Mouse (Mus musculus): ENCODE results near the gene Mylk. TPM values are rescaled to one million over a fixed set of nuclear protein-coding genes. Genes with fewer than 3 reads are reported as not detected.
A peak's percentile ranks its signal among the peaks of the same experiment; 100 is the strongest.
"Not testable (repeated sequence)": the region's sequence is repeated elsewhere in the genome, so short reads cannot be mapped to it uniquely, and the experiment has no call there.

Mylk gene
- total RNA-seq (2022): 10 to 100 TPM; 13.7 to 24.6 (median 18.8) TPM

GRCm38 (mm10) chr16:34745065-34745585 lies at the start of gene Mylk:
Gene Mylk, plus strand, starts transcription at chr16:34745210.
- peak; percentile 52 to 71 for DNase-seq (ENCODE audit: low spot score in 2 of 2)

DNA sequence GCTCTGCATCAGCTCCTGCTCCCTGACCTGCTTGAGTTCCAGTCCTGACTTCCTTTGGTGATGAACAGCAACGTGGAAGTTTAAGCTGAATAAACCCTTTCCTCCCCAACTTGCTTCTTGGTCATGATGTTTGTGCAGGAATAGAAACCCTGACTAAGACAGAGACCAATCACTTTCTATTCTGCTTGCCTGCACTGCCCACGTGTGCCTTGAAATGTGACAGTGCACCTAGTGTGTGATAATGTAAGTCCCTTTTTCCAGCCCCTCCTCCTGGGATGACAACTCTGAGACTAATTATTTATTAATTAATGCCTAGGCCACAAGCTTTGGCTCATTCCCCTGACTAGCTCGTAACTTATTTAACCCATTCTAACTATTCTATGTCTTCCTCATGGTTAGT lies 46.3 kb upstream of the Mylk start:
- DNase-seq (ENCODE audit: low spot score in 2 of 2): not testable (repeated sequence)

DNA sequence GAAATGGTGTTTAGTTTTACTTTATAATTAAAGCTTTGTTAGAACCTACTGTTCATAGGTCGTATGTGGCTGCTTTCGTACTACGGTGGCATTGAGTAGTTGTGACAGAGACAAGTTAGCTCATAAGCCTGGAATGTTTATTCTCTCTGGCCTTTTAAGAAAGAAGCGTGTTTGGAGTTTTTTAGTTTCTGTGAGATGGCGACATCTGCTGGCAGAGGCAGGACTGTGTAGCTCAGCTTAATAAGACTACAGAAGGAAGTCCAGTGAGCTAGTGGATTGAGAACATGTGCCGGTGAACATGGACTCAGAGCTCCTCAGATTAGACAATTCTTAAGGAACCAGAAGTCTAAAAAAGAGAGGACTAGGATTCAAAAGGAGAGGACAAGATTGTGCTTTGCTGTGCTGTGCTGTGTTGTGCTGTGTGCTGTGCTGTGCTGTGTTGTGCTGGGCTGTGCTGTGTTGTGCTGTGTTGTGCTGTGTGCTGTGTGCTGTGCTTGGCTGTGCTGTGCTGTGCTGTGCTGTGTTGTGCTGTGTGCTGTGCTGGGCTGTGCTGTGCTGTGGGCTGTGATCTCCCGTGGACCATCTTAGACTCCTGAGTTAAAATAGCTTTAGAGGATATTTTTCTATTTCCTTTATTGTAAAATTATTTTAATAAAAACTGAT lies 44.7 kb upstream of the Mylk start:
- peak; percentile 38 to 41 for DNase-seq (ENCODE audit: low spot score in 2 of 2)

DNA sequence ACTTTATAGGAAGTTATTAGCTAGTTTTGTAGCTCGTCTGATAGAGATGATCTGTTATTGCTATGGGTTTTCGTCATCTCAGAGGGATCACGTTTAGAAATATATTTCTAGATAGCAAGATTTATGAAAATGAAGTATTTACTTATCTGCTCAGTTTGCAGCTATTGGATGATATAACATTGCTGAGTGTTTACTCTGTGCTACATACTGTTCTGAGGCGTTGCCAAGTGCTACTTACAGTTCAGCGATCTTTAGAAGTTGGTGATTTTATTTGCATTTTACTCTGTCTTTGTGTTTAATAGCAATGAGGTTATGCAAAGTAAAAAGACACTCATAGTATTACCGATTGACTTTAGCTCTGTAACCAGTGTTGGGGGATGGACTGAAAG lies 44.2 kb upstream of the Mylk start:
- no peak for DNase-seq (ENCODE audit: low spot score in 2 of 2)

GRCm38 (mm10) chr16:34706019-34706418 lies 39.0 kb upstream of the Mylk start:
- no peak for DNase-seq (ENCODE audit: low spot score in 2 of 2)

DNA sequence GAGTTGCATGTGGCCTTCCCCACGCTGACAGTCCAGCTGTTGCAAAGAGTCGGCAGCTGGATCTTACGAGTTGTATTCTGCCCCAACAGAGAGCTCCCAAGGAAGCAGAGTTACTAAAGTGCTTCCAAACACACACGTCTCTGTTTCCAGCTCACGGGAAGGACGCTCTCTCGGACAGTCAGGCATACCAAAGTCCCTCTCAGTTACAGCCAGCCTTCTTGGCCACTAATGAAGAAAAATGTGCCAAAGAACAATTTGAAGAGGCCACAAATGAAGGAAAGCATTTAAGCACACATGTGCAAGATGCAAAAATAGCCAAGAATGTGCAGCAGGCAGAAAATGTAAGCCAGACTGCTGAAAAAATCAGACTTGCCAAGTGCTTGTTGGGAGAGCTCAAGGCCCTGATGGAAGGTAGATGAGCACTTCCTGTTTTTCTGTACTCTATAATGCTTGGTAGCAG lies 38.5 kb upstream of the Mylk start:
- DNase-seq (ENCODE audit: low spot score in 2 of 2): peak; percentile 6 to 13

DNA sequence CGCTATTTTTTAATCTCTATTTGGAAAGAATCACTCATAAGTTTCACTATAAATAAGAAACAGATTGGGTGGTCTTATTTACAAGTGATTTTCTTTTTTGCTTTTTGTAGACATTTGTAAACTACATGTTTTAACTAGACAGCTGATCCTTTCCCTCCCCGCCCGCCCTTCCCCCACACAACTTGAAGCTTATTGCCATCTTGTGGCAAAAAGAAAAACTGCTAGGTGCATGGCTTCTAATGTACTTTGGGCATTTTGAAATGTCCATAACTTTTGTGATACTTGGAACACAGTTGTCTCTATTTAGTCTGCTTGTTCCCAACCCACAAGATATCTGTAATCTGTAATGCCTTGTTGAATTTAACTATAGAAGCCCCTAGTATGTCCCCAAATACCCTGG lies 33.5 kb upstream of the Mylk start:
- no peak for DNase-seq (ENCODE audit: low spot score in 2 of 2)

DNA sequence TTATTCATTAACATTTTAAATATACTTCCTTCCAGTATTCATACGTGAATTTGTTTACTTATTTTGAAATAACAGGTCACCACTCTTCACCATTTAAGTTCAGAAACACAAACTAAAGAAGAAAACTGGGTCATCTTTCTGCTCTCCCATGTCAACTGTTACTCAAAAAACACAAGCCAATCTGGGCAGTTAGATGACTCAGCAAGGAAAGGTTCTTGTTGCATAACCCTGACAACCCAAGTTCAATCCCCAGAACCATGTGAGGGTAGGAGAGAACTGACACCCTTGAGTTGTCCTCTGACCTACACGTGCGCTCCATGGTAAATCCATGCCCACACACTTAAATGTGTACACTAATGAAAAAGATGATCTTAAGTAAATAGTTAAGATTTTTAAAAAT lies 19.9 kb upstream of the Mylk start:
- no peak for DNase-seq (ENCODE audit: low spot score in 2 of 2)

GRCm38 (mm10) chr16:34728610-34729009 lies 16.4 kb upstream of the Mylk start:
- not testable (repeated sequence) for DNase-seq (ENCODE audit: low spot score in 2 of 2)

GRCm38 (mm10) chr16:34729371-34729770 lies 15.6 kb upstream of the Mylk start:
- no peak for DNase-seq (ENCODE audit: low spot score in 2 of 2)

- DNase-seq (ENCODE audit: low spot score in 2 of 2): no peak
These were observed 6.3 kb upstream of the Mylk start for GRCm38 (mm10) chr16:34738656-34739233.

- no peak for DNase-seq (ENCODE audit: low spot score in 2 of 2)
These were observed 2.1 kb upstream of the Mylk start for GRCm38 (mm10) chr16:34742930-34743329.

DNA sequence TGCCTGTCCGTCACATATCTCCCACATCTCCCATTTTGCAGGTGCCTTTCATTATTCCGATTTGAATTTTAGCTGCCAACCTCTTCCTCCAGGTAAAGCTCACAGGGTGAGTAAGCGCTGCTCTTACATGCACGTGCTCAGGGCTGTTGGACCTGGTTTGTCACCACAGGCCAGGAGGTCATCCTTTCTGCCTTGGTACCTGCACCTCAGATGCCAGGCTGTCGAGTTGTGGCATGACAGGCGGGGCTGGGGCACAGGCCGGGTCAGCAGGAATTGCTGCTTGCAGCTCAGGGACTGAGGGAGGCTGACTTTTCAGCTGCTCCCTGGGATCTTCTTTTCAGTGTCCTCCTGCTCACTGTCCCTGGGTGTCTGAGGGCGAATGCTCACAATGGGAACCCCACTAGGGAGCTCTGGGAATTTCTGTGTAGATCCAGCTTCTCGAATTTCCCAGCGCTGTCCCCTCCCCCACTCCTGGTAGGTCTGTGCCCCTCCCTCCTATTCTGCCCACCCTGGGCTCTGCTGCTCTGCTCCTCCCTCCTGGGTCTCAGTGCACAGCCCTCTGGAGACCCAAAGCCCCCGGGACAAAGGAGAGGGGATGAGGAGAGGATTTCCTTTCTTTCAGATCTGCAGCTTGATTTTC lies 3.2 kb downstream of the Mylk start:
- DNase-seq (ENCODE audit: low spot score in 2 of 2): no peak

GRCm38 (mm10) chr16:34749536-34749935 lies 4.5 kb downstream of the Mylk start:
- no peak for DNase-seq (ENCODE audit: low spot score in 2 of 2)

DNA sequence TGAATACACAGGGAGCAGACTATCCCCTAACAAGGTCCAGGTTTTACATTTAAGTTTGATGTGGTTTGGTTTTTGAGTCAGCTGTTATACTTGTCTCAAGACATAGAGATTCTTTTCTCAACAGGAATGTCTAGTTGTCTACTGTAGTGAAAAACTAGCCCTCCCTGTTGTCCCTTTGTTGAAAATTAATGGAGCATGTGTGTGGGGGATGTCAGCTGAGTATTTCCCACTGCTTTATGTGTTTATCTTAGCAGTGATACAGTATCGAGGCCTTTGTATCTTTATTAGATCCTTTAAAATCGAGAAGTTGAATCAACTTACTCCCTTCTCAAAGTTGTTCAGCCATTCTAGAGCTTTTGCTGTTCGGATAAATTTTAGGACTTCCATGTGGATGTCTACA lies 7.0 kb downstream of the Mylk start:
- no peak for DNase-seq (ENCODE audit: low spot score in 2 of 2)

- no peak for DNase-seq (ENCODE audit: low spot score in 2 of 2)
These were observed 8.0 kb downstream of the Mylk start for GRCm38 (mm10) chr16:34752977-34753376.

- DNase-seq (ENCODE audit: low spot score in 2 of 2): no peak
These were observed 12.0 kb downstream of the Mylk start for GRCm38 (mm10) chr16:34756991-34757390.

- no peak for DNase-seq (ENCODE audit: low spot score in 2 of 2)
These were observed 13.2 kb downstream of the Mylk start for GRCm38 (mm10) chr16:34758205-34758604.

DNA sequence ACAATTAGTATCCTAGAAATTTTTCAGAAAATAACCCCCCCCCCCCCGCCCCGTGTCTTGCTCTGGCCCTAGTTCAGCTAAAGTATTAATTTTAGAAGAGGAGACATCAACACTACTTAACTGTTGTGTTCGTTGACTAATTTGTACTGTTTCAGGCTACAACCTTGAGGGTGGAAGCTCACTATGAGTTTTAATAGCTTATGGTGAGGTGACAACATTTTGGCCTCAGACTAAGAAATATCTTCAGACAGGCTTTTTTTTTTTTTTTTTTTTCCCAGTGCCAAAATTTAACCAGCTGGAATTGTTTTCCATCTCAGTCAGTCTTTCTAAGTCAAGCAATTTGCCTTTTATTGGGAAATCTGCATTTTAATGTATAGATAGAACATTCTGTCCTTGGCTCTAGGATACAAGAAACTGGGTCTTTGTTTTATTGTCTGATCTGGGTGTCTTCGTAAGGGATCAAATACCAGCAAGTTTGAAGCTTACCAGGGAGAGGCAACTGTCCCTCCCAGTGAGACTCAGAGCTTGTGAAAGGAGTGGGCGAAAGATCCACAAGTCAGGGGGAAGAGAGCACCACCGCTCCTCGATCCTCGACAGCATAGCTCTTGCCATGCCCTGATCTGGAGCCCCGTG lies 19.1 kb downstream of the Mylk start:
- DNase-seq (ENCODE audit: low spot score in 2 of 2): no peak

GRCm38 (mm10) chr16:34765666-34766065 lies 20.7 kb downstream of the Mylk start:
- no peak for DNase-seq (ENCODE audit: low spot score in 2 of 2)

GRCm38 (mm10) chr16:34766193-34766592 lies 21.2 kb downstream of the Mylk start:
- DNase-seq (ENCODE audit: low spot score in 2 of 2): no peak

DNA sequence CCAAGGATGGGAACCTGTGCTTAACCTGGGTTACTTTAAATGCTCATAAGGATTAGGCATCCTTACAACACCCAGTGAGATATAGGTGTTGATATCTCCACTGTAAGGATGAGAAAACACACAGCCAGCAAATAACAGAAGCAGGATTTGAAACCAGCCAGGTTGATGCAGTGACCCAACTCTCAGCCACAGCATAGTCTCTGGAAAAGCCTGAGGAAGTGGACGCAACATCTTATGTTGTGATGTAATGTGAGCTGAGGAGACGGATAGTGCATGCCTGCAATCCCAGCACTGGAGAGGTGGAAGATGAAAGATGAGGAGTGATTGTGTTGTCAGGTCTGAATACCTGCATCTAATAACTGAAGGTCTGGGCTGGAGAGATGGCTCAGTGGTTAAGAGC lies 22.4 kb downstream of the Mylk start:
- DNase-seq (ENCODE audit: low spot score in 2 of 2): no peak

Measured in gastrocnemius, adult 8-10 months (tissue).